Mouse (Mus musculus): Measurements from ENCODE around the gene Ralgds.
A peak's percentile ranks its signal among the peaks of the same experiment; 100 is the strongest.

Gene Ralgds

DNA sequence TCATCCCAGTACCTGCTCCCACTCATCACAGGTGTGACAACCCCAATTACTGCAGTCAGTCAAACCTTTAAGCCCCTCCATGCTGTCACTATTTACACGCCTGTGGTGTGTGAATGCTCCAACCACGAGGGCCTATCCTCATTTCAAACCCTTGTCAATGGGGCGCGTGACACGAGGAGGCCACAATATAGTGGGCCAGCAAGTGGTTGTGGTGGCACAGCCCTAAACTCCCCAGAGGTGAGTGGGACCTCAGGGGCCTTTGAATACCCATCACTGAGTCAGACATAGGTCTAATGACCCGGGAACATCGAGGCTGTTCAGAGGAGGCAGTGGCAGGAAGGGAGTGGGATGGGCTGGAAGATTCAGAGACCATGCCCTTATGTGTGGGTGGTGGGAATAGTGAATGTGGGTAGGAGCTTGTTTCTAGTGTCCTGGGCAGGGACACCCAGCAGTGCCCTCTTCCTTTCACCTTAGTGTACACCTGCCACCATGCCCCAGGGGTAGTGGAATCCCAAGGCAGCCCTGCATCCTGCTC lies 21.0 kb downstream of the Ralgds start:
- no peak for DNase-seq (ENCODE audit: low spot score)

DNA sequence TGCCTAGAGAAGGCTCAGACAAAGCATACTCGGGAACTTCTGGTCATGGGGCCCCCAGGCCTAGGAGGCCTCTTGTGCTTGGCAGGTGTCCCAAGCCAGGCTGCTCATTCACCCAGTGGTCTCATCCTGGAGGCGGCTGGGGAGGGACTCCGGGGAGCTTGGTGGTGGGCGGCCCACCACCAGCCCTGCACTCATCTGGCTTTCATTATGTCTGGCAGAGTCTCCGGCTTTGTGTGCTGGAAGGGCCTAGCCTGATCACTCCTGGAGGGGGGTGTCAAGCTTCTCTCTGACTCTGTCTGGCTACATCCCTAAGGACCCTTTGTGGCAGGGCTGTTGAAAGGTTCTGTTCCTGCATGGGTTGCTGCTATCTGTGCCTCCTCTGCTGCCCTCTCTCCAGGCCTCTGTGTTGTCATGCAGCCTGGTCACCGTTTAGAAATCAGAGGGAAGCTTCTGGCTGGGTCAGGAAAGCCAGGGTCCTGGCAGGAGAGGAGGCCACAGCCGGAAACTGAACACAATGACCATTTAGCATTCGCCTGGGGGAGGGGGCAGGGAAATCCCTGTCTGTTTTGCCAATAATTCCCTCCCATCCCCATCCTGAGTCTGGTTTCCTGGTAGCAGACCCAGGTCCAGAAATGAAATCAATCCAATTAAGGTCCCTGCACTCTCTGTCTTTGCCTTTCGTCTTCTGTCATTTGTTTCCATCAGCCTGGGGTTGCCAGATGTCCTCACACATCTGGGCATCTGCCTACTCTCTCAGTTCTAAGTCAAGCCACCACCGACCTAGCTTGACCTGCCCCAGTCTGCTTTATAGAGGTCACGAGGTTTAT lies 21.7 kb downstream of the Ralgds start:
- no peak for DNase-seq (ENCODE audit: low spot score)

DNA sequence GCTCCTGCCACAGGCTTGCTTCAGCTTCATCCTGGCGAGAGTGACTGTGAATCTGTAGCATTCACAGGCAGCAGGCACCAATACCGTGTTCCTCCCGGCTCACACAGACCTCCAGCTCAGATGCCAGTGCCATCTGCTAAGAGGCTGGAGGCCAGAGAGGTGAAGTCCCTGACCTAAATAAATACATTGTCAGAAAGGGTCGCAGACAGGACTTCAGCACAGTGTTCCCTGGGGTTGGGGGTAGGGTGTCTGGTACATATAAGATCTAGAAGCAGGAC lies 22.3 kb downstream of the Ralgds start:
- DNase-seq (ENCODE audit: low spot score), result no peak

DNA sequence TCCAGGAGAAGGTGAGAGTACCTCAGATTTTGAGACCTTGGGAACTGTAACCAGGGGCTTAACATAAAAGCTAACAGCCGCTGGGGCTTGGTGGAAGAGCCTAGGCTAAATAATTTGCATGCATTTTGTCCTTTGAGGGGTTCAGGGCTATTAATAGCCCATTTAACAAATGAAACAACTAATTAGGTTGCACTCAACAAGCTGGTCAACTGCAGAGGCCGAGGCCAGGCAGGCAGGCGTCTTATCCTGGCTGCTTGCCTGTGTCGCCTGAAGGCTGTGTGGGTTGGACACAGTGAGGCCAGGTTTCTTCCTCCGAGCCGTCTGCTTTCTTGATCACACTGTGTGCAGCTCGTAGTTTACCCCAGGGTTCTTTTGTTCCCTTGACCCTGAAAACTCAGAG lies 22.7 kb downstream of the Ralgds start:
- DNase-seq (ENCODE audit: low spot score), result no peak

DNA sequence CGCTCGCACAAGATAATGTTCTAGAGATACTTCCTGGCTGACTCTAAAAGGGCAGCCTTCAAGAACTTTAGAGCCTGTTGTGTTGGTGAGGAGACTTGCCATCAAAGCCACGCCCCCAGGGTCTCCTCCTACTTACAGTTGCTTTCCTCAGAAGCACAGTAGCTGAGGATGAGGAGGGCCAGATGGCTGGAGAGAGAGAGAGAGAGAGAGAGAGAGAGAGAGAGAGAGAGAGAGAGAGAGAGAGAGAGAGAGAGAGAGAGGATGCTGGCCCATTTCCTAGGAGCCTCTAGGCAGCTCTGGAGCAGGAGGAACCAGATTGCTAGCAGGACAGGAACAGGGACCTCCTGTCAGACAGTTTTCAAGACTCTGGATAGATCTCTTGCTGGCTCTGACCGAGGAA lies 23.2 kb downstream of the Ralgds start:
- peak; percentile 63 for DNase-seq (ENCODE audit: low spot score)

DNA sequence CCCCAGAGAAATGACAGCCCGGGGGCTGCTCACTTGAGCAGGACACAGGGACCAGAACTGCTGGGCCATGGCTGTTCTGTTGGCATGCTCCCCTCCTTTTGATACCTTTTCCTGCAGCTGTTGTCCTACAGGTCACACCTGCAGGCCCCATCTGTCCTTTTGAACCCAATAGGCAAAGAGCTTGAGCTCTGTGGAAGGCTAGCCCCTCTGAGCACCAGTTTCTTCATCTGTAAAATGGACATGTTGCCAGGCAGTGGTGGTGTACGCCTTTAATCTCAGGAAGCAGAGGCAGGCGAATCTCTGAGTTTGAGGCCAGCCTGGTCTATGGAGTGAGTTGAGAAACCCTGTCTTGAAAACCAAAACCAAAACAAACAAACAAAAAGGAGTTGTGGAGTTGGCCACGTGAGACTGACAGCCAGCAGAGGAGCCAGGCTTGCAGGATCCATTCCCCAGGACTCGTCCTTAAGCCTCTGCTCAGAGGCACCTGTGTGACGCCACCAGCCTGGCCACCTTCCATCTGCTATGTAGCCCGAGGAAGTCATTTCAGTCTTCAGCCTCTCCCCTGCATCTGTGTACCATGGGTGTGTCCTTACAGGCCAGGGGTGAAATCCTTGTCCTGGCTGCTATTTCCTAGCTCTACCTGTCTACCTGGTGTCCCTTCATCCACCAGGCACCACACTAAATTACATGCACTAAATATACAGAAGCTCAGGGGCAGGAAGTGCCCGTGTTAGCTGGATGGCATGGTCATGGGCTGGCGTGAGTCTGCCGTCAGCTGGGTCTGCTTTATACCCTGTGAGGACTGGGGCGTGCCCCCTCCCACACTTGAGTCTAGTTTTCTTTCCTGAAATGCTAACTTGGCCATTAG lies 24.1 kb downstream of the Ralgds start:
- no peak for DNase-seq (ENCODE audit: low spot score)

DNA sequence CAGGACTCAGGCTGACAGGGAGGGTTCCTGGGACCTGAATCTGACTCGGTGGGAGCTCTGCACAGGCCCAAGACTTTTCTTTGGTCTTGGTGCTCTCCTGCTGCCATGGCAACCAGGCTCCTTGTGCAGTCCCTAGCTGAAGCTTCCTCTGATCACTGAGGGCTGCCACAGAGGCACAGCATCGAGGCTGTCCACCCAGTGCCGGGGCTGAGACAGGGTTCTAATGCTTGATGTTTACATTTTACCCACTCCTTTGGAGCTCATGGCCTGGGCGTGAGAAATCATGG lies 24.7 kb downstream of the Ralgds start:
- DNase-seq (ENCODE audit: low spot score), result no peak

DNA sequence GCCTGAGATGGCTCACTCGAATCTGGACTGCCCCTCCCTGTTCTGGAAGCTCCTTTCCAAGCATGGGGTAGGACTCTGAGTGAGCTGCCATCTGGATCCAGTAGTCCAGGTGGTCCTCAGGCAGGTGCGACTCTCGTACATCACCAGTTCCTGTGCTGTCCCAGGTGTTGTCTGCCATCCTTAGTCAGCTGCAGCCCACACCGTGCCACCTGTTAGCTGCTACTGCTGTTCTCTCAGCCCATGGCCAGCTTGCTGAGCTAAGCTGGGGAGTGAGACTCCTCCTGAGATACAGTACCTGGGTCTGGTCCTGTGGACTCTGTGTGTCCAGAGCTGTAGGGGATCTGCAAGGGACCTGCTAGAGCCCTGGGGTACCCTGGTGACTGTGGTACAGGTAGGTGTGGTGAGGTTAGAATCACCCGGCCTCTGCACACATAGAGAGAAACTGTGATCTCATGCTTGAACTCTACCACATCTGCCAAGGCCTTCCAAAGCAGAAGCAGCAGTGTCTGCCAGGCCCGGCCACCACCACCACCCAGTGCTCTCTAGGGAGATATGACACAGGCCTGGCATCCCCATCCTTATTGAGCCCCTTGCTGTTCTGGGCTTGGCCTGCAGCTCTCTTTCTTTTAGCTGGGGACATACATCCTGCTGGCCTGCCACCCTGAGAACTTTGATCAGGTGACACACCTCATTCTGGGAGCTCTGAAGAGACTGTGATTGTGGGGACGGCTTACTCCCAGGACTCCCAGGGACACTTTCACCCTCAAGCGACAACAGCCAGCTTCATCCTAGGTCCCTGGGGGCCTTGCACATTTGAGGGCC lies 25.3 kb downstream of the Ralgds start:
- no peak for DNase-seq (ENCODE audit: low spot score)

DNA sequence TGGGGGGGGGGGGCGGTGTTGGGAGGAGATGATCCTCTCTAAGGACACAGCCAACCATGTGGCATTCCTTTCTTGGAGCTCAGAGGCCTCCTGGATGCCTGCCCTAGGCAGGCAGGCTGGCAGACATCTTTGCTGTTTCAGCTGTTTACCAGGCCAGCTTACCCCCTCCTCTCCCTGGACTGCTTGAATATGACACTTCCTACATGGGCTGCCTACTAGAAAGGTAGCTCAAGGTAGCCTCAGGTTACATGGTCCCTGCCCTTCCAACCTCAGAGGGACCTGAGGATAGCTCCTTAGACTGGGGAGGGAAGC lies 25.8 kb downstream of the Ralgds start:
- DNase-seq (ENCODE audit: low spot score), result no peak

DNA sequence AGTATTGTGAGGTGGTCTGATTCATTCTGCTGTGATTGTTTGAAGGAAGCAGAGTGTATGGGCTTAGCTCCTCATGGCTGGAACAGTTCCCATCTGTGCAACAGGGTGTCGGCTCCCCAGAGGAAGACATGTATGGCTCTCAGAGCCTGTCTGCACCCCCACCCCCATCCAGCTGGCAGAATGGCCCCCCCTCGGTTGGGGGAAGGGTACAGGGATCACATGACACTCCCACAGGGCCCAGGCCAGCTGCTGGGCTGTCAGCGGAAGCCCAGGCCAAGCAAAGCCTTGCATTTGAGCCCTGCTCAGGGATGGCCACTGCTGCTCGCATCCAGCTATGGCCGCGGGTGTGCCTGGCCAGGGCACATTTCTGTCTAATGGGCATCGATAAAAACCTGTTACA lies 26.3 kb downstream of the Ralgds start:
- peak; percentile 66 for DNase-seq (ENCODE audit: low spot score)

DNA sequence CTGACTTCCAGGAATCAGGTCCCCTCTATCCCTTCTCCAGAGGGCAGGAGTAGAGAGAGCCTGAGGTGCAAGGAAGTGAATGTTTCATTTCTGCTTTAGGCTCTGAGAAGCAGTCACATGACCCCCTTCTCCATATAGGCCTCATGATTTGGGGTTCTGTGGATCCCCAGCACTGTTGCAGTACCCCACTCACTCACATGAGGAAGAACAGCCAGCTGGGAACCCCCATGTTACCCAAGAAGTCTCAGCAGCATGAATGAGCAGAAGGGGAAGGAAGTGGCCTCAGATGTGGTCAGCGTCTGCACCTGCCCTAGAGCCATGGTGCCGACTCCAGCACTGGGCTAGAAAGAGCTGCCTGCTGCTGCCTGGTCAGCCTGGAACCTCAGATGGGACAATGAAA lies 27.0 kb downstream of the Ralgds start:
- DNase-seq (ENCODE audit: low spot score), result no peak

DNA sequence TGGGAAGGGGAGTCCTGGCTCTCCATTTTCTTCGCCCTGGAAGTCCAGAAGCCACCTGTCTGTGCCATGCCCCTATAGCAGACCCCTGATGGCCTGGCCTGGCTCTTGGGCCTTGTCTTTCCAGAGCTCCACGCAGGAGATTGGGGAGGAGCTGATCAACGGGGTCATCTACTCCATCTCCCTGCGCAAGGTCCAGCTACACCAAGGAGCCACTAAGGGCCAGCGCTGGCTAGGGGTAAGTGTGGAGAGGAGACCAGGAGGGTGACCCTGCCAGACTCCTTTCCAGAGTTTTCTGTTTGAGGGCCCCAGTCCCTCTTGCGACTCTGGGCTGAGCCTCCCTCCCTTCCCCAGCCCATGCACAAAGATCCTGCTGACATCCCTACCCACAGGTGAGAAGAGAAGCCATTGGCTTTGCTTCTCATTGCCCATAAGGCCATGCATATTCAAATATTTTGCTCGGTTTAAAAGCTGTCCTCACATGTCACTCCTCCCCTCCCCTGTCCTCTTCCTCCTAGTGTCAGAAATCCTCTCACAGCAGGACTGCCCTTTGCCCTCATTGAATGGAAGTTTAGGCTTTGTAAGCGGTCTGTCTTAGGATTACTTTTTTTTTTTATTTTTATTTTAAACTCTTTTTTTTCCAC lies 27.8 kb downstream of the Ralgds start:
- no peak for DNase-seq (ENCODE audit: low spot score)

DNA sequence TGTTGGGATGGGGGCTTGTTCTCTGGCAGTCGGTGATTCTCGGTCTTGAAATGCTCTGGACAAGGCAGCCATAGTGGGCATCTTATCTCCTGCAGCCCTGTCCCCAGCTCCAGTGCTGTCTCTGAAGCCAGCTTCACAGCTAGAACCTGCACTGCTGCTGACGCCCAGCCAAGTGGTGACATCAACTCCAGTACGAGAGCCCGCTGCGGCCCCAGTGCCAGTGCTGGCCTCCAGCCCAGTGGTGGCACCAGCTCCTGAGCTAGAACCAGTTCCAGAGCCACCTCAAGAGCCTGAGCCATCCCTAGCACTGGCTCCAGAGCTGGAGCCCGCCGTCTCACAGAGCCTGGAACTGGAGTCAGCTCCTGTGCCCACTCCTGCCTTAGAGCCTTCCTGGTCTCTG lies 31.0 kb downstream of the Ralgds start:
- DNase-seq (ENCODE audit: low spot score), result no peak

DNA sequence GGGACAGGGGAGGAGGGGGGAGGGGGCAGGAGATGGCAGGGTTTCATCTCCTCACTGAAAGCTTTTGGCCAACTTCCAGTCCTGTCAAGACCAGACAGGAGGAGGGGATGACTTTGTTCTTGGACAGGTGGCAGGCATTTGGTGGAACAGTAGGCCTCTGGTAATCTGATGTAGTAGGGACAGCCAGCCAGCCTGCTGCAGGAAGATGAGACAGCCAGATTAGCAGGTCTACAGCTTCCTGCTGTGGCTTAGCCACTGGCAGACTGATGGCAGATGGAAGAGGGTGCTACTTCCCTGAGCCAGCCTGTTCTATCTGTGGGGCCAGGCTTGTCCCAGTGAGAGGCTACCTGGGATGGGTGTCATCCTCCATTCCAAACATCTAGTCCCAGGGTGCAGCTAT lies 33.1 kb downstream of the Ralgds start:
- DNase-seq (ENCODE audit: low spot score), result no peak

DNA sequence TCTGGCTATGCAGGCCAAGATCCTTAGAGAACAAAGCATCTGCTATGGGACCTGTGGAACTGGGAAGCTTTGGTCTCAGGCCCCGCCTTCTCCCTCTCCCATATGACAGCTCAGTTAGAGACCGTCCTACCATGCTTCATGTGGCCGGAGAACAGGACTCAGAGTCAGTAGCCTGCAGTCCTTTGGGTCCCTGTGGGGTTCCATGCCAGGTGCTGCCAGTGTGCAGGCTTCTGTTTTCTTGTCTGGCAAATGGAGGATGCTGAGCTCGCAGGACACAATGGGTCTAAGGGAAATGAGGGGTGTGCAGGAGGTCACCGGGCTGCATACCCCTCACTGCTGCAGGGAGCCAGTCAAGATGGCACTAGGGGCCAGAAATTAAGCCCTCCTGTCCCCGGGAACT lies 33.6 kb downstream of the Ralgds start:
- DNase-seq (ENCODE audit: low spot score), result no peak

DNA sequence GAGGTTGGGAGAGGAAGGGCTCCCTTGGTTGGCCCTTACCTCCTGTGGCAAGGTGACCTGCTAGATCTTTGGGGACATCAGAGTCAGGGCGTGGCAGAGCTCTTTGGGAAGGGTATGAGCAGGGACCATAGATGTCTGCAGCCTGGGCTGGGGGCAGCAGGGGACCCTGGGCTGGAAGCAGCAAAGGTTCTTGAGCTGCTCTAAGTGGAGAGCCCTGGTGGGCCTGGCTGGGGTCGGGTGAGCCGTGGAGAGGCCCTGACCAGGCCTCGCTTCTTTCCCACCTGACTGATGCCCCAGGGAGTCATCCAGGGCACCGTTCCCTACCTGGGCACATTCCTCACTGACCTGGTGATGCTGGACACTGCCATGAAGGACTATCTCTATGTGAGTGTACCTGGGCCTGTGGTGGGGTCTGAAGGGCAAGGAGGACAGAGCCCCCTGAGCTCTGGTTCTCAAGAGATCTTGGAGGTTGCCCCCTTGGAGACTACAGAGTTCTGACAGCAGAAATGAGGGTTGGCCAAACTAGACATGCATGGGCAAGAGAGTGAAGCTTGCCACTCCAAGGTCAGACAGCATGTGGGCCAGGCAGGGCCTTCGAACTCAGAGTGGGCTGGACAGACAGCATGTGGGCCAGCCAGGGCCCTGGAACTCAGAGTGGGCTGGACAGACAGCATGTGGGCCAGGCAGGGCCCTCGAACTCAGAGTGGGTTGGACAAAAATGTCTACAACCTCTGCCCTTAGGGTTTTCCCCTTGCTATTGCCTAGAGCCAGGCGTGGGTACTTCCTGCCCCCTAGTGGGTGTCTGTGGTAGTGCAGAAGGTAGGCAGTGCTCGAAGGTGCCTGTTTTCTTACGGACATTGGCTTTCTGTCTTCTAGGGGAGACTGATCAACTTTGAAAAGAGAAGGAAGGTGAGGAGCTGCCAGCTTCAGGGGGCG lies 34.6 kb downstream of the Ralgds start:
- DNase-seq (ENCODE audit: low spot score), result peak; percentile 93

DNA sequence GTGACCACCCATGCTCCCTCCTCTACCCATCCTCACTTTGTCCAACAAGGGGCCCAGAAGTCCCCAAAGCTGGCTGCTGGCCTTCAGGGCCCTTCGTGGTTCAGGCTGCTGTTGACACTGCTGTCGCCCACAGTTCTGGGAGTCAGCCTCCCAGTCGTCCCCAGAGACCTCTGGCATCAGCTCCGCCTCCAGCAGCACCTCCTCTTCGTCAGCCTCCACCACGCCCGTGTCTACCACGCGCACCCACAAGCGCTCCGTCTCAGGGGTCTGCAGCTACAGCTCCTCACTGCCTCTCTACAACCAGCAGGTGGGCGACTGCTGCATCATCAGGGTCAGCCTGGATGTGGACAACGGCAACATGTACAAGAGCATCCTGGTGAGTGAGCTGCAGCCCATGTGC lies 36.2 kb downstream of the Ralgds start:
- no peak for DNase-seq (ENCODE audit: low spot score)

DNA sequence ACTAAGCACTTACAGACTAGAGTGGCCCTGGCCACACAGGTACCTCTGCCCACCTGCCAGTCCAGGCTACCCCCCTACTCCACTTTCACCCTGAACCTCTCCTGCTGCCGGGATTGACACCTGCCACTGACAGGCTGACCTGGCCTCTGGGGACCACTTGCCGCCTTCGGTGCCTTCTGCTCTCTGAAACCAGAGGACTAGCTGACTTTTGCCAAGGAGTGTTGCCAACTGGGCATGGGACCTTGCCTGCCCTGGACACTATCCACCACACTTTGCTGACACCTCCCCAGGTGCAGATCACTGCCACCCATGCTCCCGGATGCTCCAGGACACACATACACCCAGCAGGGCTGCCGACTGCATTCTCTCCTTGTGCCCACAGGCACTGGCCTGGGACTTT lies 39.4 kb downstream of the Ralgds start:
- no peak for DNase-seq (ENCODE audit: low spot score)

DNA sequence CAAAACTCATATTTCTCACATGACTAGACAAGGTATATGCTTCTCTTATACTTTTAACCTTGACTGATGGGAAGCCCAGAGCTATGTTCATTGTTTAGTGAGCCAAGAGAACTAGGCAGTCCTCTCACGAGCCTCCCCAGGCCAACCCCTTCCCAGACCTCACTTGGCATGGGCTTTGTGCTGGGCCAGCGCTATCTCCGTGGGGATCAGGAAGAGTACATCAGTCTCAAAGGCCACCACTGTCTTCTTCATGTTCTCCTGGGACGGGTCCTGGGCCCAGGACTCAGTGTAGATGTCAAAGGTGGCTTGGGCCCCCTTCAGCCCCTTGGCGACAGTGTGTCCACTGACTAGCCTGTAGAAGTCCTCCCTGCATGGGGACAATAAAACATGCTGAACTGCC lies 44.5 kb downstream of the Ralgds start:
- no peak for DNase-seq (ENCODE audit: low spot score)

DNA sequence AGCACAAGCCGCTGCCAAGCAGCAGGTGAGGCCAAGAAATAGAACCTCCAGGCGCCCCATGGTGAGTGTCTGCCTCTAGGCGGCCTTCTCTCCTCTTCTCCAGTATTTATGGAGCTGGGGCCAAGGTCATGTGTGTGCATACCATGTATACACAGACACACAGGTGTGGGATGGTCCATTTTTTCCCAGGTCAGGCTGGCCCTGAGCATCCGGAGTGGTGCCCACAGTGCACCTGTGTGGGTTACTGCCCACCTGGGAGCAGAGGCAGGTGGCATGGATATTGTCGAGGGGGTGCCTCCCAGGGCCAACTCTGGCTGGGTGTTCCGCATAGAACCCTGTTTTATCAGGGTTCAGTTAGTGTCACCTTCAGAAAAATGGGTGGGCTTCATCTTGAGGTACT lies 50.4 kb downstream of the Ralgds start, which contains the start of gene Cel:
Gene Cel (minus strand): TSS at position 101 of the 400 bp plus-strand sequence.
- no peak for DNase-seq (ENCODE audit: low spot score)

DNA sequence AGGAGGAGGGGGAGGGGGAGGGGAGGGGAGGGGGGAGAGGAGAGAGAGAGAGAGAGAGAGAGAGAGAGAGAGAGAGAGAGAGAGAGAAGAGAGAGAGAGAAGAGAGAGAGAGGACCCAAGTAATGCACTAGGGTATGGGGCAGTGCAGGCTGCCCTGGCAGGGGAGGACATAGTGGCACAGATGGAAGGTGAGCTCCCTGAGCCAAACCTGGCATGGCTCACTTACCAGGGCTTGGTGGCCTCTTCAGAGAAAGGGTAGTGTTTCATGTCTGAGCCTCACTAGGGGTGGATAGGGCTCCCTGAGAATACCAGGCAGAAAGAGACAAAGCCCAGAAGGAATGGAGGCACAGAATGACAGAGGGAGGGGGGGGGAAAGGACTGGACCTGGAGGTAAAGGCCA lies 50.9 kb downstream of the Ralgds start:
- DNase-seq (ENCODE audit: low spot score), result no peak

All from testis, postnatal 10 days (tissue).